Mouse (Mus musculus): ENCODE results near the gene Htr6. TPM values are rescaled to one million over a fixed set of nuclear protein-coding genes. Genes with fewer than 3 reads are reported as not detected.

Htr6 gene
- polyA plus RNA-seq, 1 experiment from 2014 or later = 0.51 TPM

- H3K4me2 ChIP-seq = no peak overlapping the region
- no peak overlapping the region for H3K9ac ChIP-seq
- no peaks in the 10 kb centered on the region for H3K36me3 ChIP-seq
- H3K27ac ChIP-seq = no peak overlapping the region
- WGBS = 55% methylated on average over 6 of the region's 6 CpGs
- no peaks in the 10 kb centered on the region for H3K9me3 ChIP-seq
- H3K27me3 ChIP-seq = no peaks in the 10 kb centered on the region
- H3K4me1 ChIP-seq = no peaks in the 10 kb centered on the region
- no peak for ATAC-seq (ENCODE audit: insufficient number of reproducible peaks, insufficient read depth, low FRiP score, low TSS enrichment, low read depth)
- no peak overlapping the region for H3K4me3 ChIP-seq
These were observed 44.7 kb downstream of the Htr6 start for GRCm38 (mm10) chr4:139030675-139031074.

- H3K9ac ChIP-seq = no peak overlapping the region
- 27% methylated on average over 2 of the region's 2 CpGs for WGBS
- ATAC-seq (ENCODE audit: insufficient number of reproducible peaks, insufficient read depth, low FRiP score, low TSS enrichment, low read depth) = no peak
These were observed 51.0 kb downstream of the Htr6 start for GRCm38 (mm10) chr4:139024379-139024778.

DNA sequence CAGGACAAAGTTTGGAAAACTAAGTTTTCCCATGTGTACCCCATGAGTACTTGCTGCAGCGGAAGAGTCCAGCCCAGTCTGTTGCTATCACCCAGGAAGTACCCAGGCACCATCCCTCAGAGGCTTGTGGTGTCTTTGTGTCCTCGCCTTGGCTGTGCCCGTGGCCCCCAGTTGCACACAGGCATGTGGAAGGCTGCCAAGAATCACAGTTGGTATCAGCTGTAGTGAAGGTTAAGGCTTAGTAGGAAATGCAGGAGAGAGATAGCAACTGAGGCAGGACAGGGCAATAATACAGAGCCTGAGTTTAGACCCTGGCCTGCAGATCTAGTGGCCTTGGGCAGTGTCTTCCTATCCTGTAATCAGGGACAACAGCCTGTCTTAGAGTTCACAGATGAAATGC is 55.0 kb downstream of the Htr6 start:
- WGBS = 79% methylated on average over 3 of the region's 3 CpGs
- Histone ChIP-seq H3K9me3 (no peaks in the 10 kb centered on the region), H3K27ac (no peak overlapping the region), H3K4me3 (no peak overlapping the region), H3K36me3 (no peaks in the 10 kb centered on the region), H3K4me1 (no peaks in the 10 kb centered on the region; the same call in 1 of the 2 replicates), H3K27me3 (no peaks in the 10 kb centered on the region), H3K4me2 (no peak overlapping the region), H3K9ac (no peak overlapping the region)
- no peak for ATAC-seq (ENCODE audit: insufficient number of reproducible peaks, insufficient read depth, low FRiP score, low TSS enrichment, low read depth)

More at GRCm38 (mm10) chr4:139024379-139024778, 51.0 kb downstream of the Htr6 start:
- Histone ChIP-seq H3K27me3 (no peaks in the 10 kb centered on the region), H3K27ac (no peak overlapping the region), H3K4me1 (no peaks in the 10 kb centered on the region), H3K9me3 (no peaks in the 10 kb centered on the region), H3K36me3 (no peaks in the 10 kb centered on the region), H3K4me3 (no peak overlapping the region), H3K4me2 (no peak overlapping the region)

DNA sequence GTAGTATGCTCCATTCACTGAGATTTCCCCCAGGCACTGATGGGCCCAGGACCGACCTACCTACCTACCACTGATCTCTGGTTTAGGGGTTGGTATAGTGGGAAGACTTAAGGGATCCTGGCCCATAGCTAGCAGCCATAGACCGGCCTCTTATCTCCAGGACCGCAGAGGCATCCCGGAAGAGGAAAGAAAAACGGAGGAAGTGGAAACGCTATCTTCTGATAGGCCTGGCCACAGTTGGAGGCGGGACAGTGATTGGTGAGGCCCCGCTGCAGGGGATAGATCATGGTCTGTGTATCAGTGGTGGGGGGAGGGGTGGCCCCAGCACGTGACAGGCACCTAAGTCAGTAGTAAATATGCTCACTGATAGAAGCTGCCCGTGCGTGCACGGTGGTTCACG is 56.0 kb downstream of the Htr6 start:
- H3K36me3 ChIP-seq = no peaks in the 10 kb centered on the region
- WGBS = 70% methylated on average over 13 of the region's 13 CpGs
- ATAC-seq (ENCODE audit: insufficient number of reproducible peaks, insufficient read depth, low FRiP score, low TSS enrichment, low read depth) = no peak

DNA sequence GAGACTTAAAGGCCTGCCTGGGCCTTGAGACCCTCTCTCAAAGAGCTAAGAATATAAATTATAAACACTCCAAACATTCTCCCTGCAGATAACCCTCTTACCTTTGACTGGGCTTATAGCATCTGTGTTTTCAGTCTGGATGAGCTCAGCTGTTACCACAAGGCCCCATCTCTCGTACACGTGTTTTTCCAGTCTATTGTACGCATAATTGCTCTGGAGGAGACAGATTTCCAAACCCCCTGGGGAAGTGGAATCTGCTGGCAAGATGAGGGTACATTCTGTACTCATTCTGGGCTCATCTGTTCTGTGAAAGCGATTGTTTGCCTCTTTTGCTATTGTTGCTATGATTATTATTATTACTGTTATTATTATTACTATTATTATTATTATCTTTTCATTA is 56.4 kb downstream of the Htr6 start:
- H3K9ac ChIP-seq = no peak overlapping the region
- H3K9me3 ChIP-seq = 0 out of 2 replicates have a peak, but pooled peaks cover 5% of the 10 kb centered on the region
- no peak overlapping the region for H3K4me3 ChIP-seq
- no peak for ATAC-seq (ENCODE audit: insufficient number of reproducible peaks, insufficient read depth, low FRiP score, low TSS enrichment, low read depth)
- no peaks in the 10 kb centered on the region for H3K27me3 ChIP-seq
- H3K36me3 ChIP-seq = no peaks in the 10 kb centered on the region
- H3K4me2 ChIP-seq = no peak overlapping the region
- no peak overlapping the region for H3K27ac ChIP-seq
- 59% methylated on average over 4 of the region's 4 CpGs for WGBS
- no peaks in the 10 kb centered on the region; the same call in 1 of the 2 replicates for H3K4me1 ChIP-seq

More for the DNA sequence above, 56.0 kb downstream of the Htr6 start:
- H3K9ac ChIP-seq = no peak overlapping the region
- no peaks in the 10 kb centered on the region for H3K27me3 ChIP-seq
- H3K4me1 ChIP-seq = no peaks in the 10 kb centered on the region; the same call in 1 of the 2 replicates
- H3K27ac ChIP-seq = no peak overlapping the region
- H3K4me3 ChIP-seq = no peak overlapping the region
- no peak overlapping the region for H3K4me2 ChIP-seq
- H3K9me3 ChIP-seq = 0 out of 2 replicates have a peak, but pooled peaks cover 4% of the 10 kb centered on the region

GRCm38 (mm10) chr4:139018388-139018787 is 57.0 kb downstream of the Htr6 start:
- no peaks in the 10 kb centered on the region; the same call in 1 of the 2 replicates for H3K4me1 ChIP-seq
- H3K4me3 ChIP-seq = no peak overlapping the region
- H3K4me2 ChIP-seq = no peak overlapping the region
- H3K36me3 ChIP-seq = no peaks in the 10 kb centered on the region
- no peak overlapping the region for H3K9ac ChIP-seq
- 0 out of 2 replicates have a peak, but pooled peaks cover 5% of the 10 kb centered on the region for H3K9me3 ChIP-seq
- H3K27ac ChIP-seq = no peak overlapping the region
- 79% methylated on average over 14 of the region's 14 CpGs for WGBS
- no peak for ATAC-seq (ENCODE audit: insufficient number of reproducible peaks, insufficient read depth, low FRiP score, low TSS enrichment, low read depth)
- no peaks in the 10 kb centered on the region for H3K27me3 ChIP-seq

DNA sequence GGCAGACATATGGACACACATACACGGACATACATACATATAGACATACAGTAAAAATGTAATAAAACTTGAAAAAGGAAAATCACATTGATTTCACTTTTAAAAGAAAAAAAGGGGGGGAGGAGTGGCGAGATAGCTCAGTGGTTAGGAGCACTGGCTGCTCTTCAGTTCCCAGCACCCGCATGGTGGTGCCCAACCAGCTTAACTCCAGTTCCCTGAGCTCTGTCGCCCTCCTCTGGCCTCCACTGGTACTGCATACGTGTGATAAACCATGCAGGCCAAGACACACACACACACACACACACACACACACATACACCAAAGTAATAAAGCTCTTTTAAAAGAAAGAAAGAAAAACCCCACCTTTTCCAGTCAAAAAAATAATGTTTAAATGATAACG is 60.6 kb downstream of the Htr6 start:
- Histone ChIP-seq H3K27me3 (no peaks in the 10 kb centered on the region), H3K4me3 (no peak overlapping the region), H3K27ac (no peak overlapping the region), H3K4me2 (no peak overlapping the region), H3K9me3 (0 out of 2 replicates have a peak, but pooled peaks cover 5% of the 10 kb centered on the region), H3K36me3 (no peaks in the 10 kb centered on the region), H3K9ac (no peak overlapping the region), H3K4me1 (no peaks in the 10 kb centered on the region; the same call in 1 of the 2 replicates)
- 82% methylated on average over 6 of the region's 6 CpGs for WGBS
- ATAC-seq (ENCODE audit: insufficient number of reproducible peaks, insufficient read depth, low FRiP score, low TSS enrichment, low read depth) = no peak

DNA sequence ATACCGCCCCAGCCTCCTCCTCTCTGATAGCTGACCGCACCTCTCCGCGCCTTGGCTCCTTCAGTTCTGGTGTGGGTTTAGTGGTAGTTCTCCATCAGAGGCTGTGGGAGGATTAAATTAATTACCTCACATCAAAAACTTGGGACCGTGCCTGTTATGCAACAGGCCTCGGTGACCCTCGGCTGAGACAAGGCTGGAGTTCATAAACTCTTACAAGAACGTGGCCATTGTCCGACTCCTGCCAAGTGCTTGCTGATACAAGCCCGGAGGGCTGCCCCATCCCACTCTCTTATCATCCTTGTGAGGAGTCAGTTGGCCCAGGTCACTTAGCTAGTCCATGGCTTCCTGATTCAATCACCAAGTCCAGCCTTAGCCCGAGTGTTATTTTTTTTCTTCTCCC is 62.1 kb downstream of the Htr6 start:
- H3K4me1 ChIP-seq = no peaks in the 10 kb centered on the region
- ATAC-seq (ENCODE audit: insufficient number of reproducible peaks, insufficient read depth, low FRiP score, low TSS enrichment, low read depth) = no peak
- 81% methylated on average over 11 of the region's 11 CpGs for WGBS
- no peak overlapping the region for H3K4me3 ChIP-seq
- no peak overlapping the region for H3K9ac ChIP-seq
- no peak overlapping the region for H3K27ac ChIP-seq
- no peaks in the 10 kb centered on the region for H3K27me3 ChIP-seq
- H3K9me3 ChIP-seq = 0 out of 2 replicates have a peak, but pooled peaks cover 5% of the 10 kb centered on the region
- no peaks in the 10 kb centered on the region for H3K36me3 ChIP-seq
- H3K4me2 ChIP-seq = no peak overlapping the region

GRCm38 (mm10) chr4:139011201-139011702 is 64.1 kb downstream of the Htr6 start:
- Histone ChIP-seq H3K9ac (no peak overlapping the region), H3K9me3 (0 out of 2 replicates have a peak, but pooled peaks cover 5% of the 10 kb centered on the region), H3K36me3 (no peaks in the 10 kb centered on the region), H3K27me3 (no peaks in the 10 kb centered on the region), H3K27ac (no peak overlapping the region), H3K4me3 (no peak overlapping the region), H3K4me2 (no peak overlapping the region), H3K4me1 (no peaks in the 10 kb centered on the region)
- no peak for ATAC-seq (ENCODE audit: insufficient number of reproducible peaks, insufficient read depth, low FRiP score, low TSS enrichment, low read depth)
- 88% methylated on average over 13 of the region's 13 CpGs for WGBS

Other genes starting within 250 kb of the Htr6 start
- gene Pla2g5, start 212.1 kb downstream of the Htr6 start, polyA plus RNA-seq (2015; fragmentation: Nextera tagmentation; extraction: Ambion mirVana) = 0.53 and 0.65 TPM in 2 replicates
- gene Gm13030, start 201.6 kb downstream of the Htr6 start, polyA plus RNA-seq (2015; fragmentation: Nextera tagmentation; extraction: Ambion mirVana) = not detected in 2 replicates
- gene Pla2g2e, start 197.6 kb downstream of the Htr6 start, polyA plus RNA-seq (2015; fragmentation: Nextera tagmentation; extraction: Ambion mirVana) = not detected in 2 replicates
- gene Otud3, start 161.6 kb downstream of the Htr6 start, polyA plus RNA-seq (2015; fragmentation: Nextera tagmentation; extraction: Ambion mirVana) = 2.7 and 2.8 TPM in 2 replicates
- not detected in 2 replicates for gene Rnf186, start 108.5 kb downstream of the Htr6 start, polyA plus RNA-seq (2015; fragmentation: Nextera tagmentation; extraction: Ambion mirVana)
- 3.3 and 3.4 TPM in 2 replicates for gene Tmco4, start 102.7 kb downstream of the Htr6 start, polyA plus RNA-seq (2015; fragmentation: Nextera tagmentation; extraction: Ambion mirVana)
- 144 and 187 TPM in 2 replicates for gene Nbl1, start 17.4 kb upstream of the Htr6 start, polyA plus RNA-seq (2015; fragmentation: Nextera tagmentation; extraction: Ambion mirVana)
- gene Minos1, start 55.5 kb upstream of the Htr6 start, polyA plus RNA-seq (2015; fragmentation: Nextera tagmentation; extraction: Ambion mirVana) = 459 and 517 TPM in 2 replicates
- 396 and 424 TPM in 2 replicates for gene Capzb, start 117.3 kb upstream of the Htr6 start, polyA plus RNA-seq (2015; fragmentation: Nextera tagmentation; extraction: Ambion mirVana)
- gene Pqlc2, start 235.1 kb upstream of the Htr6 start, polyA plus RNA-seq (2015; fragmentation: Nextera tagmentation; extraction: Ambion mirVana) = 14.9 and 16.7 TPM in 2 replicates
- gene Akr7a5, start 235.2 kb upstream of the Htr6 start, polyA plus RNA-seq (2015; fragmentation: Nextera tagmentation; extraction: Ambion mirVana) = 91.9 and 121 TPM in 2 replicates

Measured in embryonic facial prominence, embryonic 13.5 days (tissue).